In genomic region chr4:62591326-62591725, GRCm38 (mm10) we compare ENCODE assay signal across 8 mouse cellular contexts. TPM values are rescaled to one million over a fixed set of nuclear protein-coding genes. Genes with fewer than 3 reads are reported as not detected.
A peak's percentile ranks its signal among the peaks of the same experiment; 100 is the strongest.
DNase-seq lines count a peak whose midpoint lies in the region; ATAC-seq lines count a peak whose summit lies in the region.

No protein-coding gene starts in this region.

- peak overlapping the region; percentile 30 for H3K4me2 ChIP-seq in heart, embryonic 15.5 days

- H3K4me3 ChIP-seq in heart, embryonic 15.5 days: no peak overlapping the region

- peaks cover 57% of the 10 kb centered on the region for H3K27me3 ChIP-seq in heart, embryonic 15.5 days

- H3K4me1 ChIP-seq in heart, embryonic 15.5 days (replicated peaks): peaks cover 11% of the 10 kb centered on the region

- H3K36me3 ChIP-seq in heart, embryonic 15.5 days: no peaks in the 10 kb centered on the region

- no peaks in the 10 kb centered on the region for H3K9me3 ChIP-seq in heart, embryonic 15.5 days (replicated peaks)

- 5% methylated on average over 11 of the region's 11 CpGs for WGBS in heart, embryonic 15.5 days

- peak overlapping the region; percentile 76 for H3K27ac ChIP-seq in heart, embryonic 15.5 days

- DNase-seq in thymus, postnatal 14 days: peak; percentile 33
- DNase-seq in thymus, postnatal 10 days (ENCODE audit: low spot score in 2 of 2): no peak
- peak; percentile 52 to 72 for DNase-seq in kidney, postnatal 36 days
- DNase-seq in retina, postnatal 1 day: peak; percentile 53
- no peak for DNase-seq in layer of hippocampus, adult 8-10 months (ENCODE audit: low spot score in 2 of 2)
- DNase-seq in cerebellum, adult 11-12 months: no peak
- no peak for DNase-seq in right cerebral cortex, postnatal 4 days

- peak; percentile 81 for ATAC-seq in heart, embryonic 15.5 days (replicated peaks; ENCODE audit: insufficient number of reproducible peaks, insufficient read depth, low FRiP score, low read depth)

- H3K9ac ChIP-seq in heart, embryonic 15.5 days: no peak overlapping the region

RNA-seq across cellular contexts. Expression of gene Rgs3, which starts 31.7 kb away (rescaled TPM):
- polyA plus RNA-seq in heart, embryonic 15.5 days (2015; fragmentation: Nextera tagmentation; extraction: Ambion mirVana): 56.9 and 72.2 TPM in 2 replicates
- total RNA-seq in layer of hippocampus, adult 8-10 months (2022): 10 to 100 TPM; 24.2 to 29.3 (median 26.5) TPM

Comparison
In these comparisons a context has a peak if more than half of its experiments do, and no peak if none do; other contexts are left out.
1. DNase-seq: peak in thymus, postnatal 14 days (single experiment), kidney, postnatal 36 days (2 of 2) and retina, postnatal 1 day (single experiment); none in thymus, postnatal 10 days (0 of 2), layer of hippocampus, adult 8-10 months (0 of 2), cerebellum, adult 11-12 months (single experiment) and right cerebral cortex, postnatal 4 days (single experiment).